Mouse (Mus musculus): ENCODE measurements around the gene Nup107. TPM values are rescaled to one million over a fixed set of nuclear protein-coding genes. Genes with fewer than 3 reads are reported as not detected.

Nup107 gene
- 106 TPM in 2 replicates for polyA plus RNA-seq (2014; fragmentation: Nextera tagmentation; extraction: Ambion mirVana)

DNA sequence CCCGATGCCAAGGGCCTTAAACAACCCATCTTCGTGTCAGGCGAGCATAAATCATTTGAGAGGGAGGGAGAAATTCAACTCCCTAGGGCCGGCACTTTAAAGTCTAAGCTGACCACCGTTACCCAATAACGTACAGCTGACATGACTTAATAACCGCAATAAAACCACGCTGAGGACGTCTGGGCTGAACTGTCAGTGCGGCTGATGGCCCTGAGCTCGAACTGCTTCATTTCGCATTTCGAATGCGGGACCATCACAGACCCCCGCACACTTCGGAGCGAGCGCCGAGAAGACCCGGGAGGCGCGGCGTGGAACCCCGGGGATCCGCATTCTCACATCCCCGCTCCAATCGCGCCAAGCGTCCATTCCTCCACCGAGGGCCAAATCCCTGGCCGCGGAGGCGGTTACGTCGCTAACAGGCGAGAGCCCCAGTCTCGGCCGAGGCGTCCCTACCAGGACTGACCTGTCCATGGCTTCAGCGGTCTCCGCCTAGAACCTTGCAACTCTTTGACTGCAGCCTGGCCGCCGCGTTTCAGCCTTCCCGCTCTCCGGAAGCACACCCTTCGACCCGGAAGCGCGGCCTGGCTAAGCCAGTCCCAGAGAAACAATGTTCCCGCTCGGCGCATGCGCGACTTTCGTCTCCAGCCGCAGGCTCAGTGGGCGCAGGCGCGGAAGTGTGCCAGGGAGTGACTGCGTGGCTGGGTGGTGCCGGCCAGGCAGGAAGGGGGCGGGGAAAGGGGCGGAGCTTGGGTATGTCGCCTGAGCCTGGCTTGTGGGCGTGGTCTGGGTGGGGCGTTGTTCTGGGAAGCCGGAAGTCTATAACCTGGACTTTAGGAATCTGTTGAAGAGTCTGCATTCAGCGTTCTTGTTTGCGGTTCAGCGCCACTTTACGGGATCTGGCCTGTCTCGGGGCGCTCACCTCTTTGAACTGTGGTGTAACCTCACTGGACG lies at the start of gene Nup107:
Nup107 (minus strand) TSS at position 565 of the 951 bp plus-strand sequence.
- ATAC-seq (ENCODE audit: insufficient number of reproducible peaks, low FRiP score, low TSS enrichment, low read depth) (peak; percentile 99), DNase-seq (ENCODE audit: low spot score) (peak; percentile 100)
- Histone ChIP-seq H3K4me1 (ENCODE audit: control insufficient read depth, insufficient read depth, low read length) (peaks cover 9% of the 10 kb centered on the region; the same call in 1 of the 2 replicates), H3K4me2 (ENCODE audit: low read depth, severe bottlenecking) (peak within 1 kb of the TSS; percentile 65), H3K36me3 (ENCODE audit: control insufficient read depth, insufficient read depth, low read length) (peaks cover 2% of the 10 kb centered on the region), H3K4me3 (ENCODE audit: low read depth, low read length) (peak within 1 kb of the TSS; percentile 80), H3K9me3 (ENCODE audit: control insufficient read depth, low read length) (no peaks in the 10 kb centered on the region), H3K27me3 (ENCODE audit: control insufficient read depth, insufficient read depth, low read length) (no peaks in the 10 kb centered on the region), H3K27ac (replicated peaks; ENCODE audit: low read depth, low read length) (peak within 1 kb of the TSS; percentile 52; the same call in 1 of the 2 replicates), H3K9ac (ENCODE audit: low read length) (peak within 1 kb of the TSS; percentile 58)
- WGBS = under 1% methylated on average over 75 of the region's 75 CpGs

DNA sequence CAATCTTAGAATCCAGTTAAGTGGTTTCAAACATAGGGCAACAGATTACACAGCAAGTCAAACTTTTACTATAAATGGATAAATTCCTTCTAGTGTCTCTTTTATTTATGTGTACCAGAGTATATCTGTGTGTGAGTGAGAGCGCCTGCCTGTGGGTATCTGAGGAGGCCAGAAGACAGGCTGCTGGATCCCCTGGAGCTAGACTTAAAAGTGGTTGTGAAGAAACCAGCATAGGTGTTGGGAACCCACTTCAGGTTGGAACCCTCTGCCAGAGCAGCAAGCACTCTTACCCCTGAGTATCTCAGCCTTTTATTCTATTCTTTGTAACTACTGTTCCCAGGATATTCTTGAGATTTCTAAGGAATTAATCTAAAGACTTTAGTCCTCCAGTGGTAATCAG lies 49.3 kb upstream of the Nup107 start:
- Histone ChIP-seq H3K27ac (replicated peaks; ENCODE audit: low read depth, low read length) (no peak overlapping the region), H3K9ac (ENCODE audit: low read length) (no peak overlapping the region), H3K4me2 (ENCODE audit: low read depth, severe bottlenecking) (no peak overlapping the region), H3K27me3 (ENCODE audit: control insufficient read depth, insufficient read depth, low read length) (no peaks in the 10 kb centered on the region), H3K4me1 (ENCODE audit: control insufficient read depth, insufficient read depth, low read length) (peaks cover 4% of the 10 kb centered on the region), H3K36me3 (ENCODE audit: control insufficient read depth, insufficient read depth, low read length) (no peaks in the 10 kb centered on the region), H3K9me3 (ENCODE audit: control insufficient read depth, low read length) (no peaks in the 10 kb centered on the region), H3K4me3 (ENCODE audit: low read depth, low read length) (no peak overlapping the region)
- DNase-seq (ENCODE audit: low spot score) = no peak
- WGBS = 80% methylated on average over 1 of the region's 1 CpGs
- no peak for ATAC-seq (ENCODE audit: insufficient number of reproducible peaks, low FRiP score, low TSS enrichment, low read depth)

DNA sequence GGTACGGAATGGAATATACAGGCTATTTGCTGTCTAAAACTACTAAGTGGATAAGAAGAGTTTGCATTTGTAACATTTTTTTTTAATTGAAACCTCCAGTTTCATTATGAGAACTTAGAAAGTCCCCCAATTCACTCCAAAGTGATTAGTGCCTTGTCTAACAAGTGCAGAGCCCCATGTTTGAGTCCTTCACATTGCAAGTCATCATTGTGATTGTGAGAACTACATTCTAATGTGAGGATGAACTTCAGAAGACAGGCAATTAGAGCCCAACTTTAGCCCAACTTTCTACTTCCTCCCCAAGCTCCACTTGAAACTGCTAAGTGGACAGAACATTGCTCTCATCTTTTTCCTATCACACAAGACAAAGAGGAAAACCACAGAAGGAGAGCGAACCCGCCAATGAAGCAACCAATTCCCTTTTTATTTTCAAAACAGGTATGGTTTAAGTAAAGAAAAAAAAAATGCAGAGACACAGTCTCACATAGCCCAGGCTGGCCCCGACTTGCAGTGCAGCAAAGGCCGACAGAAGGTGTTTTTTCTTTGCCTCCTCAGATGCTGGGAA lies 48.0 kb upstream of the Nup107 start:
- no peaks in the 10 kb centered on the region for H3K4me1 ChIP-seq (ENCODE audit: control insufficient read depth, insufficient read depth, low read length)
- H3K36me3 ChIP-seq (ENCODE audit: control insufficient read depth, insufficient read depth, low read length) = no peaks in the 10 kb centered on the region
- H3K4me2 ChIP-seq (ENCODE audit: low read depth, severe bottlenecking) = no peak overlapping the region
- H3K27ac ChIP-seq (replicated peaks; ENCODE audit: low read depth, low read length) = no peak overlapping the region
- no peak for DNase-seq (ENCODE audit: low spot score)
- no peak for ATAC-seq (ENCODE audit: insufficient number of reproducible peaks, low FRiP score, low TSS enrichment, low read depth)
- H3K9ac ChIP-seq (ENCODE audit: low read length) = no peak overlapping the region
- H3K27me3 ChIP-seq (ENCODE audit: control insufficient read depth, insufficient read depth, low read length) = no peaks in the 10 kb centered on the region
- WGBS = 89% methylated on average over 5 of the region's 5 CpGs
- no peak overlapping the region for H3K4me3 ChIP-seq (ENCODE audit: low read depth, low read length)
- H3K9me3 ChIP-seq (ENCODE audit: control insufficient read depth, low read length) = no peaks in the 10 kb centered on the region

DNA sequence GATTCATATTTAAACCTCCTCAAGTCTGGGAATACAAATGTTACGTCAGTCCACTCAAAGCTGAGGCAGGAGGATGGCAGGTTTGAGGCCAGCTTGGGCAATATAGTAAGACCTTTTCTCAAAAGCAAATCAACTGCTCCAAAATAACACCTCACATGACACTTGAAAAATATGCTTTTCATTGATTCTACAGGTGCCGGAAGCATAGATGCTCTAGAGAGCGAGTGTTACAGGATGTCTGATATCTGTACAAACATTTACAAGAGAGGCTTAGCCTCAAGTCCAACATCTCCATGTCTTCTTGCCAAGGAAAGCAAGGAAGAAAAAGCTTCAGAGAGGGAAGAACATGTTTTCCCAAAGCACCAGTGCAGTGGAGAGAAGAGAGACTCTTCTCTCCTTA lies 47.2 kb upstream of the Nup107 start:
- Histone ChIP-seq H3K4me1 (ENCODE audit: control insufficient read depth, insufficient read depth, low read length) (no peaks in the 10 kb centered on the region), H3K36me3 (ENCODE audit: control insufficient read depth, insufficient read depth, low read length) (no peaks in the 10 kb centered on the region), H3K9me3 (ENCODE audit: control insufficient read depth, low read length) (no peaks in the 10 kb centered on the region), H3K27ac (replicated peaks; ENCODE audit: low read depth, low read length) (no peak overlapping the region), H3K4me3 (ENCODE audit: low read depth, low read length) (no peak overlapping the region), H3K27me3 (ENCODE audit: control insufficient read depth, insufficient read depth, low read length) (no peaks in the 10 kb centered on the region), H3K9ac (ENCODE audit: low read length) (no peak overlapping the region), H3K4me2 (ENCODE audit: low read depth, severe bottlenecking) (no peak overlapping the region)
- DNase-seq (ENCODE audit: low spot score) = no peak
- 91% methylated on average over 3 of the region's 3 CpGs for whole genome bisulfite sequencing
- no peak for ATAC-seq (ENCODE audit: insufficient number of reproducible peaks, low FRiP score, low TSS enrichment, low read depth)

DNA sequence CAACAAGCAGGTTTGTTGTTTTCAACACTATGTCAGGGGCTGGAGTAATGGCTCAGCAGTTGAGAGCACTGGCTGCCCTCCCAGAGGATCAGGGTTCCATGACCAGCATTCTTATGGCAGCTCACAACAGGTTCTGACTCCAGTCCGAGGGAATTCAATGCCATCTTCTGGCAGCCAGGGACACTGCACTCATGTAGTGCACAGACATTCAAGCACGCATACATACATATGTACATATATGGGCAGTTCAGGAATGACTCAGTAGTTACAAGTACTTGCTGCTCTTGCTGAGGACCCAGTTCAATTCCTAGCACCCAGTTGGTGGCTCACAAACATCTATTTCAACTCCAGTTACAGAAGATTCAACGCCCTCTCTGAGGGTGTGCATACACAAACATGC lies 46.4 kb upstream of the Nup107 start:
- H3K9me3 ChIP-seq (ENCODE audit: control insufficient read depth, low read length) = no peaks in the 10 kb centered on the region
- 92% methylated on average over 3 of the region's 3 CpGs for WGBS
- no peak overlapping the region for H3K4me2 ChIP-seq (ENCODE audit: low read depth, severe bottlenecking)
- no peaks in the 10 kb centered on the region for H3K4me1 ChIP-seq (ENCODE audit: control insufficient read depth, insufficient read depth, low read length)
- no peak overlapping the region for H3K4me3 ChIP-seq (ENCODE audit: low read depth, low read length)
- DNase-seq (ENCODE audit: low spot score) (no peak), ATAC-seq (ENCODE audit: insufficient number of reproducible peaks, low FRiP score, low TSS enrichment, low read depth) (no peak)
- no peaks in the 10 kb centered on the region for H3K27me3 ChIP-seq (ENCODE audit: control insufficient read depth, insufficient read depth, low read length)
- H3K9ac ChIP-seq (ENCODE audit: low read length) = no peak overlapping the region
- no peak overlapping the region for H3K27ac ChIP-seq (replicated peaks; ENCODE audit: low read depth, low read length)
- H3K36me3 ChIP-seq (ENCODE audit: control insufficient read depth, insufficient read depth, low read length) = no peaks in the 10 kb centered on the region

DNA sequence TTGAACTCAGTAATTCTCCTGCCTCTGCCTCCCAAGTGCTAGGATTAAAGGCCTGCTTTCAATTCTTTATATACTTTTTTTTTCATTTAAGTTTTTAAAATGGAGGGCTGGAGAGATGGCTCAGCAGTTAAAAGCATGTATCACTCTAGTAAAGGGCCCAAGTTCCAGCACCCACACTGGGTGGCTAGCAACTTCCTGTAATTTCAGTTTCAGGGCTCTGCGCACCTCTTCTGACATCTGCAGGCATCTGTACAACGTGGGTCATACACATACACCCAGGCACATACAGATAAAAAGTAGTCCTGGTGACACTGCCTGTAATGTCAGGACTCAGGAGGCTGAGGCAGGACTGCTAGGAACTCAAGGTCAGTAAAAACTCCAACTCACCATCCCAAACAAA lies 43.8 kb upstream of the Nup107 start:
- Histone ChIP-seq H3K4me3 (ENCODE audit: low read depth, low read length) (no peak overlapping the region), H3K4me2 (ENCODE audit: low read depth, severe bottlenecking) (no peak overlapping the region), H3K36me3 (ENCODE audit: control insufficient read depth, insufficient read depth, low read length) (no peaks in the 10 kb centered on the region), H3K9me3 (ENCODE audit: control insufficient read depth, low read length) (no peaks in the 10 kb centered on the region), H3K27ac (replicated peaks; ENCODE audit: low read depth, low read length) (no peak overlapping the region), H3K9ac (ENCODE audit: low read length) (no peak overlapping the region), H3K4me1 (ENCODE audit: control insufficient read depth, insufficient read depth, low read length) (no peaks in the 10 kb centered on the region), H3K27me3 (ENCODE audit: control insufficient read depth, insufficient read depth, low read length) (no peaks in the 10 kb centered on the region)
- DNase-seq (ENCODE audit: low spot score) (no peak), ATAC-seq (ENCODE audit: insufficient number of reproducible peaks, low FRiP score, low TSS enrichment, low read depth) (no peak)
- WGBS = 86% methylated on average over 2 of the region's 2 CpGs

DNA sequence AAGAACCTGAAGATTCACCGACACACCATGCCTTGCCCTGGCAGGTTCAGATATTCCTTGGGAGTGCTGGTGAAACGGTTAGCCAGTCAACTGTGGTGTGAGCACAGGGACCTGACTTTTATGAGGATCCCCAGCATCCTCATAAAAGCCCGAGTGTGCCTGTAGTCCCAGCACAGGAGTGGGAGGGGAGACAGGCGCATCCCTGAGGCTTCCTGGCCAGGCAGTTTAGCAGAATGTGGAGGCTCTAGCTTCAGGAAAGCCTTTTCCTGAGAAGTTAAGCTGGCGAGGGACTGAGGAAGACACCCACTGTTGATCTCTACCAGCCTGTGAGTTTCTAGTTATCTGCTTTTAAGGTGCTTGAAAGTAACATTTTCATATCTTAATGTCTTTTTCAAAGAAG lies 42.9 kb upstream of the Nup107 start:
- no peak overlapping the region for H3K9ac ChIP-seq (ENCODE audit: low read length)
- H3K27me3 ChIP-seq (ENCODE audit: control insufficient read depth, insufficient read depth, low read length) = no peaks in the 10 kb centered on the region
- ATAC-seq (ENCODE audit: insufficient number of reproducible peaks, low FRiP score, low TSS enrichment, low read depth) (no peak), DNase-seq (ENCODE audit: low spot score) (no peak)
- H3K36me3 ChIP-seq (ENCODE audit: control insufficient read depth, insufficient read depth, low read length) = no peaks in the 10 kb centered on the region
- H3K27ac ChIP-seq (replicated peaks; ENCODE audit: low read depth, low read length) = no peak overlapping the region
- H3K9me3 ChIP-seq (ENCODE audit: control insufficient read depth, low read length) = no peaks in the 10 kb centered on the region
- 39% methylated on average over 5 of the region's 5 CpGs for whole genome bisulfite sequencing
- no peak overlapping the region for H3K4me3 ChIP-seq (ENCODE audit: low read depth, low read length)
- H3K4me1 ChIP-seq (ENCODE audit: control insufficient read depth, insufficient read depth, low read length) = no peaks in the 10 kb centered on the region
- H3K4me2 ChIP-seq (ENCODE audit: low read depth, severe bottlenecking) = no peak overlapping the region

DNA sequence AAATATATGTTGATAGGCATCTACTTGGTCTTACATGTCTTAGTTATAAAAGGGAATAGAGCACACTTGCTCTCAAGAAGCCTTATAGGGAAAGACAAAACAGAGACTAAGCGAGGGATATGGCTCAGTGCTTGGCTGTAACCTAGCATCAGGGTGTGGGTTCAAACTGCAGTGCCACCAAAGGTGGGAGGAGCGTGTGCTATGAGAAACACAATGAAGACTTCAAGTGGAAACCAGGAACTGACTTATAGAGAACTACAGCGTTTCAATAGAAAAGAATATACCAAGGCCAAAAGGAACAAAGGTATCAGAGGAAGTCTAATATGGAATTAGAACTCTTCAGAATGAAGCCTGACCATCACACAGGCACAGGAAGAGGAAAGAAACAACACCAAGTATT lies 38.3 kb upstream of the Nup107 start:
- H3K27me3 ChIP-seq (ENCODE audit: control insufficient read depth, insufficient read depth, low read length) = no peaks in the 10 kb centered on the region
- no peak overlapping the region for H3K4me2 ChIP-seq (ENCODE audit: low read depth, severe bottlenecking)
- DNase-seq (ENCODE audit: low spot score) (no peak), ATAC-seq (ENCODE audit: insufficient number of reproducible peaks, low FRiP score, low TSS enrichment, low read depth) (no peak)
- WGBS = 95% methylated on average over 3 of the region's 3 CpGs
- H3K4me3 ChIP-seq (ENCODE audit: low read depth, low read length) = no peak overlapping the region
- no peaks in the 10 kb centered on the region for H3K9me3 ChIP-seq (ENCODE audit: control insufficient read depth, low read length)
- no peak overlapping the region for H3K9ac ChIP-seq (ENCODE audit: low read length)
- no peaks in the 10 kb centered on the region for H3K36me3 ChIP-seq (ENCODE audit: control insufficient read depth, insufficient read depth, low read length)
- no peak overlapping the region for H3K27ac ChIP-seq (replicated peaks; ENCODE audit: low read depth, low read length)
- no peaks in the 10 kb centered on the region for H3K4me1 ChIP-seq (ENCODE audit: control insufficient read depth, insufficient read depth, low read length)

All from limb, embryonic 11.5 days (tissue).